Mouse (Mus musculus) small intestine, adult 2 months (tissue): ENCODE data around the gene Tuba3a. TPM values are rescaled to one million over a fixed set of nuclear protein-coding genes. Genes with fewer than 3 reads are reported as not detected.
"Not testable (repeated sequence)": the region's sequence is repeated elsewhere in the genome, so short reads cannot be mapped to it uniquely, and the experiment has no call there.

Source experiments
- H3K27ac ChIP-seq: fragments of 200-500 bp; 2 replicates; pipeline ENCODE4 v1.5.1; 2012; ENCODE audit warnings: low read depth, low read length, control low read depth, inconsistent platforms; ENCODE audit not compliant: insufficient read depth
- H3K27me3 ChIP-seq: fragments of 200-500 bp; 2 replicates; pipeline ENCODE4 v1.6.1; 2012; ENCODE audit warnings: mild to moderate bottlenecking, moderate library complexity, low read length, inconsistent platforms; ENCODE audit not compliant: control insufficient read depth, insufficient read depth
- H3K36me3 ChIP-seq: fragments of 200-500 bp; 2 replicates; pipeline ENCODE4 v1.6.1; 2012; ENCODE audit warnings: mild to moderate bottlenecking, low read length, control low read depth, inconsistent platforms; ENCODE audit not compliant: control insufficient read depth, insufficient read depth
- H3K4me1 ChIP-seq: fragments of 200-500 bp; 2 replicates; pipeline ENCODE4 v1.6.1; 2012; ENCODE audit warnings: low read length, inconsistent platforms, mixed read lengths; ENCODE audit not compliant: control insufficient read depth, insufficient read depth, insufficient read length
- H3K4me3 ChIP-seq: fragments of 200-500 bp; 2 replicates; pipeline ENCODE4 v1.5.1; 2012; ENCODE audit warnings: low read depth, mild to moderate bottlenecking, control low read depth, inconsistent platforms, low read length, moderate library complexity
- CTCF ChIP-seq: fragments of 200-500 bp; IDR thresholded peaks from 2 replicates; pipeline ENCODE4 v1.5.1; 2012; ENCODE audit warnings: low read depth, mild to moderate bottlenecking, control low read depth, inconsistent platforms, low read length, moderate library complexity, mixed read lengths; ENCODE audit not compliant: insufficient replicate concordance, insufficient read length; ENCODE audit errors: extremely low read depth
- POLR2A ChIP-seq: fragments of 200-500 bp; IDR thresholded peaks from 2 replicates; pipeline ENCODE4 v1.6.1; 2012; ENCODE audit warnings: low read depth, mild to moderate bottlenecking, control low read depth, inconsistent platforms, low read length, moderate library complexity
- WGBS: fragments of 180-500 bp; shearing (Covaris S2); methylation state at CpG from one replicate; pipeline ENCODE4 v1.1.7; 2018; 5-methylcytosine and 5-hydroxymethylcytosine counted together
- polyA plus RNA-seq: library from polyadenylated mRNA; depleted of rRNA; stranded (reverse); fragments of >200 nt; gene quantifications from 2 replicates; pipeline ENCODE4 v1.2.3, GENCODE M21; 2012

The Tuba3a gene
- polyA plus RNA-seq, 1 experiment: not detected

DNA sequence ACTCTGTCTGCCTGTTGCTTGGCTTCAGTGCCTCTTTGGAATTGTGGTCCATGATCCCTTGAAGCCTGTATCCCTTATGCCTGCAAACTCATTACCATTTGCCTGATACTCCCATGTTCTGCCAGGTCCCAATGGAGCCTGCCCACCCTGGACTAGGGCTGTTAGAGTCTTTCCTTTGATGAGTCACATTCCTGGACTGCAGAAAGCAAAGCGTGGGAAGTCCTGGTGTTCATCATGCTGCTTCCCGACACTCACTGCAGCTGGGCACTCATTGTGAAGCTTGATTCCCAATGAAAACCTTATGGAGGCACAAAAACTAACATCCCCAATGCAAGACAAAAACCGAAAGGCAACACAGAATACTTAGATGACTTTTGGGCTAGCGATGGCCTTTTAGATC is 5.5 kb upstream of the Tuba3a start:
- peaks cover 21% of the 10 kb centered on the region; the same call in 1 of the 2 replicates for H3K4me1 ChIP-seq
- WGBS: 79% methylated on average over 4 of the region's 4 CpGs
- 0 out of 2 replicates have a peak overlapping the region, but pooled peaks have one; percentile 69 for H3K27ac ChIP-seq
- H3K27me3 ChIP-seq: no peaks in the 10 kb centered on the region
- TF ChIP-seq CTCF: no peak
- H3K36me3 ChIP-seq: no peaks in the 10 kb centered on the region
- no peak overlapping the region for H3K4me3 ChIP-seq

DNA sequence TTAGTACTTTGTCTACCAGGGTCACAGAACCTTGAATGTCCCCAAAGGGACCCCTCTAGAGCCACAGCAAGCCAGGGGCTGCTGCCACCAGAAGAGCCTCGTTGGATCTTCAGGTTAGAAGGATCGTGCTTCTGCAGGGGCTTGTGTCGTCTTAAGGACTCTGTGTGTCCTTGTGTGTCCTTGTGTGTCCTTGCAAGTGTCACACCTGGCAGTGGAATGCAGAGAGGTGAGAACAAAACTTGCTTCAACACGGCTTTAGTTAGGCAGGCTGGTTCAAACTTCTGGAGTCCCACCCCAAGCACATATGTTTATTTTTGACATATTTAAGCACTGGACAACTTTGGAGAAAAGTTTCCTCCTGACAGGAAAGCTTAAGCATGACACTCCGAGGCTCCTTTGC is 2.9 kb upstream of the Tuba3a start:
- Histone ChIP-seq H3K4me1 (peaks cover 12% of the 10 kb centered on the region; the same call in 1 of the 2 replicates), H3K4me3 (no peak overlapping the region), H3K36me3 (no peaks in the 10 kb centered on the region), H3K27ac (no peak overlapping the region), H3K27me3 (no peaks in the 10 kb centered on the region)
- TF ChIP-seq POLR2A (no peak), CTCF (no peak)
- WGBS: 51% methylated on average over 5 of the region's 5 CpGs

DNA sequence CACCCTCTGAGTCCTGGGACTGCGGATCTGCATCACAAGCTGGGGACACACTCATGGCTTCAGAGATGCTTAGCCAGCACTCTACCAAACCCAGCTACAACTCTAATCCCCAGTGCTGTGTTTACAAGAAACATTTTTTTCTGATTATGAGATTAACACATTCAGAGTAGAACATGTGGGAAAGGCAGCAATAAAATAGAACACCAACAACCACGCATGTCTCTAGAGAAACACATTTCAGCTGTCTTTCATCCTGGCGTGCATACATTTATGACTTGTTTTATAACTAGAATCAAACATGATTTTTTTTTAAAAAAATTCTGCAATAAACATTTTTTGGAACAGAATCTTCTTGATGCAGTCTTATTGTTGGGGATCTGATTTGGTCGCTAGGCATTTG is 1.1 kb upstream of the Tuba3a start:
- no peaks in the 10 kb centered on the region for H3K27me3 ChIP-seq
- no peaks in the 10 kb centered on the region for H3K36me3 ChIP-seq
- WGBS: 82% methylated on average over 4 of the region's 4 CpGs
- TF ChIP-seq CTCF (no peak), POLR2A (no peak)
- no peak overlapping the region for H3K27ac ChIP-seq
- no peak overlapping the region for H3K4me3 ChIP-seq
- peaks cover 12% of the 10 kb centered on the region; the same call in 1 of the 2 replicates for H3K4me1 ChIP-seq

DNA sequence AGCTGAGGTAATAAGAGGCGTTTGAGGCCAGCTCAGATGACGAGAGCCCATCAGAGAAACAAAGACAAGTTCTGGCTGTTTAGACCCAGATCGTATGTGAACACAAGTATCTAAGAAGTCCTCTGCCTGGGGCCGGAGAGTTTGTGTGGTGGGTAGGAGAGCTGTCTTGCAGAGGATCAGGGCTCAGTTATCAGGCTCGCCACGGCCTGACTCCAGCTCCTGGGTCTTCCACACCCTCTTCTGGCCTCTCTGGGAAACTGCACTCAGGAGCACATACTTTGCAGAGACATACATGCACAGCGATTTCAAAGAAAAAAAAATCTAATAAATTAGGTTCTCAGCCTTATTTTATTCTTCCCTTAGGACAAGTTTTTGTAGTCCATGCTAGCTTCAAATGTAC is 1.1 kb downstream of the Tuba3a start:
- TF ChIP-seq CTCF (no peak), POLR2A (no peak)
- no peaks in the 10 kb centered on the region for H3K36me3 ChIP-seq
- WGBS: 80% methylated on average over 7 of the region's 7 CpGs
- no peak overlapping the region for H3K27ac ChIP-seq
- H3K27me3 ChIP-seq: no peaks in the 10 kb centered on the region
- peaks cover 5% of the 10 kb centered on the region; the same call in 1 of the 2 replicates for H3K4me1 ChIP-seq
- H3K4me3 ChIP-seq: no peak overlapping the region

DNA sequence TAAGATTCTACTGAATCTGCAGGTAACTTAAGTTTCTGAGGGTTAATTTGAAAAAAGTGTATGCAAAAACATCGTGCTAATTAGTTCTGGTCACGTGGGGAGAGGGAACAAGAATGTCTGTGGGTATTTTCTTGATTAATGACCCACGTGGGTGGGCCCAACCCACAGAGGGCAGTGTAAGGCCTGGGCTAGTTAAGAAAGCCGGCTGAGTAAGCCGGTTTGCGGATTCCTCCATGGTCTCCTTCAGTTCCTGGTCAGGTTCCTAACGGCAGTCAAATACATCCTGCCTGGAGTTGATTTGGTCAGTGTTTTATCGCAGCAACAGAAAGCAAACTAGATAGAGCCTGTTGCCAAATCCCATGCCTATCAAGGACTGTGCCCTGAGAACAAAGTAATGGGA is 1.6 kb downstream of the Tuba3a start:
- H3K4me3 ChIP-seq: no peak overlapping the region
- H3K36me3 ChIP-seq: no peaks in the 10 kb centered on the region
- peaks cover 5% of the 10 kb centered on the region; the same call in 1 of the 2 replicates for H3K4me1 ChIP-seq
- WGBS: 21% methylated on average over 8 of the region's 8 CpGs
- TF ChIP-seq POLR2A (no peak), CTCF (no peak)
- no peaks in the 10 kb centered on the region for H3K27me3 ChIP-seq
- no peak overlapping the region for H3K27ac ChIP-seq

DNA sequence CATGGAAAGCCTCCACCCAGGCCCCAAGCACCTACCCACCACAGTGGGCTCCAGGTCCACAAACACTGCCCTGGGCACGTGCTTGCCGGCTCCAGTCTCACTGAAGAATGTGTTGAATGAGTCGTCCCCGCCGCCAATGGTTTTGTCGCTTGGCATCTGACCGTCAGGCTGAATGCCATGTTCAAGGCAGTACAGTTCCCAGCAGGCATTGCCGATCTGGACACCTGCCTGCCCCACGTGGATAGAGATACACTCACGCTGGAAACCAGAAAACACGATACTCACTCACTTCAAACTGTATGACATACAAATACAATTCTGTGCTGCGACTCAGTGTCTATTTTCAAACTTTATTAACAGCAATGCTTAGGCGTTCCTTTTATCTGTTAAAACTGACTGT is 3.1 kb downstream of the Tuba3a start:
- 93% methylated on average over 13 of the region's 13 CpGs for WGBS
- not testable (repeated sequence) for H3K4me1 ChIP-seq, H3K36me3 ChIP-seq, H3K27ac ChIP-seq, H3K4me3 ChIP-seq, H3K27me3 ChIP-seq

DNA sequence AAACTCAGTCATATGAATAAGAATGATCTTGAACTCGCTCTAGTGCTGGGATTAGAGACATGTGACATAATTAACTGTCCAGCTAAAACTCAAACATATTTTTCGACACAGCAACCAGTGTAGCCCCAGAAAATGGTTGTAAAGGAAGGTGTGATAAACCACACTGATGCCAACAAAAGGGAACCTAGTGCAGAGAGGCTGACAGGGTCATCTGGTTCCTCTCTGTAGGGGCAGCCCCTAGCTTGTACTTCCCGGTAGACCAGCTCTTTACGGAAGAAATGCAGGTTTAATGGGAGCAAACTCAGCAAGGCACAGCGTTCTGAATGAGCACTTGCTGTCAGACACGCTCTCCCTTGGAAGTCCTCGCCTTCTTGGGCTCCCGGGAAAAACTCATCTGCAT is 6.1 kb downstream of the Tuba3a start:
- no peak overlapping the region for H3K4me3 ChIP-seq
- no peak for TF ChIP-seq CTCF
- TF ChIP-seq POLR2A: no peak
- H3K4me1 ChIP-seq: no peaks in the 10 kb centered on the region; the same call in none of the 2 replicates
- 76% methylated on average over 8 of the region's 8 CpGs for WGBS
- no peak overlapping the region for H3K27ac ChIP-seq
- no peaks in the 10 kb centered on the region for H3K36me3 ChIP-seq
- no peaks in the 10 kb centered on the region for H3K27me3 ChIP-seq

DNA sequence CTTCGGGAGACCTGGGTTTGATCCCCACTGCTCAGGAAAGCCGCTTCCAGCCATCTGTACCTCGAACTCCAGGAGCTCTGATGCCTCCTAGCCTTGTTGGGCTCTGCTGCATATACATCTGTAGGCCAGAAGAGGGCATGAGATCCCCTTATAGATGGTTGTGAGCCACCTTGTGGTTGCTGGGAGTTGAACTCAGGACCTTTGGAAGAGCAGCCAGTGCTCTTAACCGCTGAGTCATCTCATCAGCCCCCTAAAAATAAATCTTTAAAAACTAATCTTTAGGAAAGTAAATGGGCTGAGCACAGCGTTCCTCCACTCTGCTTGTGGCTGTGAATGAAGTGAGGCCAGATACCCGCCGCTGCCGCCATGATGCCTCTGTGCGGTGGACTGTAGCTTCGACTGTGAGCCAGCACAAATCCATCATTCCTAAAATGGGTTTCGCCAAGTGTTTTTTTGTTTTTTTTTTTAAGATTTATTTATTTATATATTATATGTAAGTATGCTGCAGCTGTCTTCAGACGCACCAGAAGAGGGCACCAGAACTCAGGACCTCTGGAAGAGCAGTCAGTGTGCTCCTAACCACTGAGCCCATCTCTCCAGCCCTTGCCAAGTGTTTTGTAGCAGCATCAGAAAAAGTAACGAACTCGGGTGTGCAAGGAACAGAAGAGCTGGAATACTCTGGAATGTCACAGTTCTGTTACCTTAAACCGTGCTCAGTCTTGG is 10.8 kb downstream of the Tuba3a start:
- Histone ChIP-seq H3K4me1 (peaks cover 6% of the 10 kb centered on the region), H3K27me3 (no peaks in the 10 kb centered on the region), H3K27ac (no peak overlapping the region), H3K36me3 (no peaks in the 10 kb centered on the region), H3K4me3 (no peak overlapping the region)
- TF ChIP-seq CTCF: peak; percentile 74; the same call in 1 of the 2 replicates
- TF ChIP-seq POLR2A: 0 out of 2 replicates have a peak, but pooled peaks have one; percentile 21
- WGBS: 46% methylated on average over 15 of the region's 15 CpGs
